Mouse (Mus musculus): ENCODE measurements around the gene Necap2. TPM values are rescaled to one million over a fixed set of nuclear protein-coding genes. Genes with fewer than 3 reads are reported as not detected.
A peak's percentile ranks its signal among the peaks of the same experiment; 100 is the strongest.

Necap2 gene
- polyA plus RNA-seq, 1 experiment = 22.6 TPM

DNA sequence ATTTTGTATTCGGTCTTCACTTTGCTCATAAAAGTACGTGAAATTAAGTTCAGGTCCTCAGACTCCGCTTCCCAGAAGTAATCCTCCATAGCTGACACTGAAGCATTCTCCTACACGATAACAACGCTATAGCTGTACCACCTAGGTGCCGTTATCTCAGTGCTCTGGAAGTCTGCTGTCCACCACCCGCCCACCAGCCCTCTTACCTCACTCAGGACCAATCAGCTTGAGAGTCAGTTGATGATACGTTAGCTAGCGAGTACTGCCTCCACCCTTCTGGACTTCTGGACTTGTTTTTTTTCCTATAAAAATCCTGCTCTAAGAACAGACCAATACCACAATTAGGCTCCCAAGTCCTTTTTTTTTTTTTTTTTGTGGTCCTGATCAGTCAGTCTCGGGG, 8.7 kb upstream of the Necap2 start:
- no peak for TF ChIP-seq GATA1 (IDR thresholded peaks at IDR 0.05; ENCODE audit: low read length)
- no peak for TF ChIP-seq TAL1 (IDR thresholded peaks at IDR 0.05; ENCODE audit: low read length)
- H3K9me3 ChIP-seq (ENCODE audit: control insufficient read depth, low read length) = no peaks in the 10 kb centered on the region
- no peak overlapping the region for H3K4me3 ChIP-seq (replicated peaks)

DNA sequence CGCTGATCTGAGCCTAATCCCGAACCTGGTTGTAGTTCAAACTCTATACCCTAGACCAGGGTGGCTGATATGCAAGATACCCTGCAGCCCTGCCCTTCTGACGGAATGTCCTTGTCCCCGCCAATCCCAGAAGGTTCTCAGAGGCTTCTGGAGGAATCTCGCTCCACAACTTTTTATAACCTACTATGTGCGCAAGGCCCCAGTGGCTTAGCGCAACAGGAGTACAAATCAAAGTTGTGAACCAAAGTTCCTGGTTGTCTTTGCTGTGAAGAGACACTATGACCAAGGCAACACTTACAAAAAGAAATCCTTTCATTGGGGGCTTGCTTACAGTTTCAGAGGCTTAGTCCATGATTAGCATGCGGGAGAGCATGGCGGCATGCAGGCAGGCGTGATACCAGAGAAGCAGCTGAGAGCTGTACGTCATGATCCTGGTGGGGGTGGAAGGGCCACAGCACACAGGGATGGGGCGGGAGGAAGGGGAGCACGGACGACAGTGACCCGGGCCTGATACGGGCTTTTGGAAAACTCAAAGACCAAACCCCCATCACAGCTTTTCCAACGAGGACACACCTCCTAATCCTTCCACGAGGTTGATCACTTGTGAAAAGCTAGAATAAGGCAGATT, 467 bp upstream of the Necap2 start:
- H3K36me3 ChIP-seq (ENCODE audit: control insufficient read depth) = peaks cover 25% of the 10 kb centered on the region
- H3K4me1 ChIP-seq (ENCODE audit: control insufficient read depth) = peaks cover 44% of the 10 kb centered on the region
- H3K4me3 ChIP-seq (replicated peaks) = peak overlapping the region; percentile 100
- peaks cover 4% of the 10 kb centered on the region; the same call in 1 of the 2 replicates for H3K9me3 ChIP-seq (ENCODE audit: control insufficient read depth, low read length)
- TF ChIP-seq GATA1 (IDR thresholded peaks at IDR 0.05; ENCODE audit: low read length) = no peak; the same call in 1 of the 2 replicates
- no peak for TF ChIP-seq TAL1 (IDR thresholded peaks at IDR 0.05; ENCODE audit: low read length)
- H3K27me3 ChIP-seq (ENCODE audit: control insufficient read depth) = no peaks in the 10 kb centered on the region

More for the DNA sequence above, 8.7 kb upstream of the Necap2 start:
- Histone ChIP-seq H3K27me3 (ENCODE audit: control insufficient read depth) (no peaks in the 10 kb centered on the region), H3K36me3 (ENCODE audit: control insufficient read depth) (no peaks in the 10 kb centered on the region), H3K4me1 (ENCODE audit: control insufficient read depth) (peaks cover 2% of the 10 kb centered on the region; the same call in 1 of the 2 replicates)

DNA sequence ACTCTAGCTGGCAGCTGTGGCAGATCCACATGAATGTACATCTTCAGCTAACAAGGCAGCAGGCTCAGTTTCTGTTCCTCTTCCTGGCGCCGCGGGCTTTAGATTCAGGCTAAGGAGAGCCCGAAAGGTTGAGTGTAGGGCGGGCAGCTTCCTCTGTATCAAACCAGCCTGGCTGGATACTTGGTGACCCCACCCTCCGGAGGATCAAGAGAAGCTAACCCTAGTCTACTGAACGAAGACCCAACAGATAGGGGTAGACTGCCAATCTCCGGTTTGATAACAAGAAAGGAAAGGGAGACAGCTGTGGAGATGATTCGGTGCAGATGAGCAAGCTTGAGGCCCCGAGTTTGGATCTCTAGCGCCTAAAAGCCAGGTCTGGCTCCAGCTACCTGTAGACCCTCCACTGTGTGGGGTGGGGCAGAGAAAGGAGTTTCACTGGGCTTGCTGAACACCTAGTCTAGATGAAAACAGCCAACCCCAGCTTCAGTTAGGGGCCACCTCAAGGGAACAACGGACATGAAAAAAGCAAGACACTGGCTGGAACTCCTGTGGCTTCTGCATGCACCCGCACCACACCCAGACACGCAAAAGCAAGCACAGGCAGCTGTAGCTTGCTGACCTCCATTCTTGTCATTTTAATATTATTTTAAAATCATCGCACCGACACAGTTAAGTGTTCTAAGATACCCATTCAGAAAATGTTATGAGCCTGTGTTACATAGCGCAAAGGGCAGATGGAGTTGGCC, 1.2 kb downstream of the Necap2 start:
- Histone ChIP-seq H3K4me3 (replicated peaks) (peak overlapping the region; percentile 100), H3K4me1 (ENCODE audit: control insufficient read depth) (peaks cover 60% of the 10 kb centered on the region)
- TF ChIP-seq TAL1 (IDR thresholded peaks at IDR 0.05; ENCODE audit: low read length) = no peak
- no peak for TF ChIP-seq GATA1 (IDR thresholded peaks at IDR 0.05; ENCODE audit: low read length)

GRCm38 (mm10) chr4:141074109-141074508, 4.0 kb downstream of the Necap2 start:
- H3K4me3 ChIP-seq (replicated peaks) = peak overlapping the region; percentile 30
- TF ChIP-seq GATA1 (IDR thresholded peaks at IDR 0.05; ENCODE audit: low read length) (no peak), TAL1 (IDR thresholded peaks at IDR 0.05; ENCODE audit: low read length) (no peak)
- H3K36me3 ChIP-seq (ENCODE audit: control insufficient read depth) = peaks cover 70% of the 10 kb centered on the region
- peaks cover 86% of the 10 kb centered on the region for H3K4me1 ChIP-seq (ENCODE audit: control insufficient read depth)
- no peaks in the 10 kb centered on the region for H3K9me3 ChIP-seq (ENCODE audit: control insufficient read depth, low read length)
- no peaks in the 10 kb centered on the region for H3K27me3 ChIP-seq (ENCODE audit: control insufficient read depth)

More for the DNA sequence above, 1.2 kb downstream of the Necap2 start:
- Histone ChIP-seq H3K36me3 (ENCODE audit: control insufficient read depth) (peaks cover 41% of the 10 kb centered on the region), H3K9me3 (ENCODE audit: control insufficient read depth, low read length) (peaks cover 4% of the 10 kb centered on the region; the same call in 1 of the 2 replicates), H3K27me3 (ENCODE audit: control insufficient read depth) (no peaks in the 10 kb centered on the region)

DNA sequence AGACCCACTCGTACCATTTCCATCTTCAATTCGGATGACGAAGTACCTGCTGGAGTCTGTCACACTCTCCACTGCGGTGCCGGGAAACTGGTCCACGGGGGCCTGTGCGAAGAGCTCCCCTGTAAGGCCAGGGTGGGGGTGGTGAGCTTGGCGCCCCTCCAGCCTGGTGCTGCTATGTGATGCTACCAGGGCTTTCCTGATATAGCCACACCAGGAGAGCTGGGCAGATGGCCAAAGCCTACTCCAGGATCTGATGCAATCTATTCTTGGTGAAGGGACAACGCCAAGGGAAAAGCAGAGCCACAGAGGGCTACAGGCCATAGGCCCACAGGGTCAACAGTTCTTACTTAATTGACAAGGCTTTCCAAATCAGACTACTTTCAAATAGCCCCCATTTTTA, 4.5 kb downstream of the Necap2 start:
- no peaks in the 10 kb centered on the region for H3K27me3 ChIP-seq (ENCODE audit: control insufficient read depth)
- H3K4me1 ChIP-seq (ENCODE audit: control insufficient read depth) = peaks cover 89% of the 10 kb centered on the region
- H3K9me3 ChIP-seq (ENCODE audit: control insufficient read depth, low read length) = no peaks in the 10 kb centered on the region
- TF ChIP-seq GATA1 (IDR thresholded peaks at IDR 0.05; ENCODE audit: low read length) (no peak), TAL1 (IDR thresholded peaks at IDR 0.05; ENCODE audit: low read length) (no peak)
- peaks cover 74% of the 10 kb centered on the region for H3K36me3 ChIP-seq (ENCODE audit: control insufficient read depth)
- H3K4me3 ChIP-seq (replicated peaks) = peak overlapping the region; percentile 30

- H3K4me3 ChIP-seq (replicated peaks) = no peak overlapping the region
- TF ChIP-seq TAL1 (IDR thresholded peaks at IDR 0.05; ENCODE audit: low read length) = no peak
- no peak for TF ChIP-seq GATA1 (IDR thresholded peaks at IDR 0.05; ENCODE audit: low read length)
- H3K27me3 ChIP-seq (ENCODE audit: control insufficient read depth) = no peaks in the 10 kb centered on the region
- no peaks in the 10 kb centered on the region for H3K9me3 ChIP-seq (ENCODE audit: control insufficient read depth, low read length)
- peaks cover 93% of the 10 kb centered on the region for H3K4me1 ChIP-seq (ENCODE audit: control insufficient read depth)
- H3K36me3 ChIP-seq (ENCODE audit: control insufficient read depth) = peaks cover 86% of the 10 kb centered on the region
Measured at GRCm38 (mm10) chr4:141072502-141072901, 5.7 kb downstream of the Necap2 start.

DNA sequence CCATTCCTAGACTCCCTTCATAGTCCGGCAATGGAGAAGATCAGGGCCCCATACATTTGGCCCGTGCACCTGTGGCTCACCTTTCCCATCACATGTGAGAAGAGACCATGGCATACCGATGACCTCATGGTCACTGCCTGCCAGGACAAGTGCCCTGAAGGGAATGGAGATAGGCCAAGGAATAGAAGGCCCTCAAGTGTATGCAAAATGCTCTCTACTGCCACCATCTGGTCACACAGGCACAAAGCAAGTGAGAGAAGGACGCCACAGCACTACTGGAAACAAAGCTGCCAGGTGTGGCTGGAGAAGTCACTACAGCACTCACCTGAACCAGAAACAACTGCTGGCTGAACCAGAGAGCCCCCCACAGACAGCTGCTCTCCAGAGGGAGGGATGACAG, 8.4 kb downstream of the Necap2 start:
- Histone ChIP-seq H3K4me3 (replicated peaks) (no peak overlapping the region), H3K4me1 (ENCODE audit: control insufficient read depth) (peaks cover 72% of the 10 kb centered on the region), H3K36me3 (ENCODE audit: control insufficient read depth) (peaks cover 100% of the 10 kb centered on the region), H3K27me3 (ENCODE audit: control insufficient read depth) (no peaks in the 10 kb centered on the region), H3K9me3 (ENCODE audit: control insufficient read depth, low read length) (no peaks in the 10 kb centered on the region)
- TF ChIP-seq TAL1 (IDR thresholded peaks at IDR 0.05; ENCODE audit: low read length) (no peak), GATA1 (IDR thresholded peaks at IDR 0.05; ENCODE audit: low read length) (no peak)

- H3K4me3 ChIP-seq (replicated peaks) = no peak overlapping the region
- H3K9me3 ChIP-seq (ENCODE audit: control insufficient read depth, low read length) = no peaks in the 10 kb centered on the region
- peaks cover 61% of the 10 kb centered on the region for H3K4me1 ChIP-seq (ENCODE audit: control insufficient read depth)
- TF ChIP-seq GATA1 (IDR thresholded peaks at IDR 0.05; ENCODE audit: low read length) = peak; percentile 52
- TF ChIP-seq TAL1 (IDR thresholded peaks at IDR 0.05; ENCODE audit: low read length) = peak; percentile 29; the same call in 1 of the 3 replicates
- no peaks in the 10 kb centered on the region for H3K27me3 ChIP-seq (ENCODE audit: control insufficient read depth)
- H3K36me3 ChIP-seq (ENCODE audit: control insufficient read depth) = peaks cover 95% of the 10 kb centered on the region
Measured at GRCm38 (mm10) chr4:141068655-141069054, 9.5 kb downstream of the Necap2 start.

DNA sequence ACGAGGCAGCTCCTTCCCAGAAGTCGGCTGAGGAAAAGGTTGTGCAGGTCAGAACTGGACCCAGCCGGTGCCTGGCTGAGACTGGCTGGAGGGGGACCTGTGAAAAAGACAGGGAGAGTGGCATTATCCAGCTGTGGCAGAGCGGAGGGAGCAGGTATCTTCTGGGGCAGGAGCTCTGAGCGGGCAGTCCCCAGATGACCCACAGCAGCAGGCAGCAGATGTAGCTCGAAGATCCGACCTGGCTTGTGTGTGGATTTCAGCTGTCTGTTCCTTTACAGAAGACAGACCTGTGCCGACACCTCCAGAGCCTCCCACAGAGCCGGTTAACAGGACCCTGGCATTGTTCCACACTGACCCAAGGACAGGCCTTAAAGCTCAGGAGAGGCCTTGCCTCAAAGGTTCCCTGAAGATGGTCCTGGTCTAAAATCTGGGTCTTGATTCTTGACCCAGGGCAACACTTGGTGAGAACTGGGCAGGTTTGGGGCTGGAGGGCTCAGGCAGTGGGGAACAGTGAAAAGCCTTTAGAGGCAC, 10.6 kb downstream of the Necap2 start:
- Histone ChIP-seq H3K4me1 (ENCODE audit: control insufficient read depth) (peaks cover 52% of the 10 kb centered on the region), H3K4me3 (replicated peaks) (no peak overlapping the region), H3K36me3 (ENCODE audit: control insufficient read depth) (peaks cover 88% of the 10 kb centered on the region), H3K27me3 (ENCODE audit: control insufficient read depth) (no peaks in the 10 kb centered on the region), H3K9me3 (ENCODE audit: control insufficient read depth, low read length) (no peaks in the 10 kb centered on the region)
- TF ChIP-seq GATA1 (IDR thresholded peaks at IDR 0.05; ENCODE audit: low read length) (no peak), TAL1 (IDR thresholded peaks at IDR 0.05; ENCODE audit: low read length) (no peak)

Data from erythroblast, embryonic 14.5 days (primary cell).